Mouse (Mus musculus): ENCODE results near the gene Krt86. TPM values are rescaled to one million over a fixed set of nuclear protein-coding genes. Genes with fewer than 3 reads are reported as not detected.

Krt86 gene
- polyA plus RNA-seq, 1 experiment from 2014 or later = not detected

DNA sequence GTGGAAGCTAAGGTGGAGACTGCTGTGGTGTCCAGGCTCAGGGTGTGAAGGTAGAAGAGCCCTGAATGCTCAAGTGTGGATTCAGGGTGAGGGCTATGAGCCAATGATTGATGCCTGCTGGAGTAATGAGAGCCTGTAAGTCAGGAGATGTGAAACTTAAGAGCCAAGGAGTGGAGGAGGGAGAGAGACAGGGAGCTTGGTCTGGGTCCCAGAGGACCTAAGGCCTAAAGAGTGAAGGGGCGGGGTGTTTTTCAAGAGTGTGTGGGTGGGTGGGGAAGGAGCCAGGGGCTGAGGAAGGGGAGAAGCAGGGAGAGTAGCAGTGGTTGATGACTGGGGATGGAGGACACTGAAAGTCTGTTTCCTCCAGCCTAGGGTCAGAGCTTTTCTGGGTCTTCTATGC, 10.4 kb downstream of the Krt86 start:
- ATAC-seq (replicated peaks; ENCODE audit: low FRiP score) (no peak), DNase-seq (ENCODE audit: low spot score) (no peak)
- no peaks in the 10 kb centered on the region for H3K4me1 ChIP-seq (replicated peaks; ENCODE audit: control insufficient read depth, insufficient read depth, low read length)
- no peak overlapping the region for H3K4me2 ChIP-seq
- H3K36me3 ChIP-seq (ENCODE audit: control insufficient read depth, insufficient read depth, low read length) = no peaks in the 10 kb centered on the region
- no peak overlapping the region for H3K27ac ChIP-seq (ENCODE audit: low read depth, low read length)
- H3K27me3 ChIP-seq (replicated peaks; ENCODE audit: control insufficient read depth, insufficient read depth, low read length) = peaks cover 13% of the 10 kb centered on the region
- no peak overlapping the region for H3K4me3 ChIP-seq (ENCODE audit: low read depth, low read length)
- WGBS = 77% methylated on average over 1 of the region's 1 CpGs
- no peaks in the 10 kb centered on the region for H3K9me3 ChIP-seq (ENCODE audit: control insufficient read depth, low read length)
- no peak overlapping the region for H3K9ac ChIP-seq (ENCODE audit: low read depth, low read length)

DNA sequence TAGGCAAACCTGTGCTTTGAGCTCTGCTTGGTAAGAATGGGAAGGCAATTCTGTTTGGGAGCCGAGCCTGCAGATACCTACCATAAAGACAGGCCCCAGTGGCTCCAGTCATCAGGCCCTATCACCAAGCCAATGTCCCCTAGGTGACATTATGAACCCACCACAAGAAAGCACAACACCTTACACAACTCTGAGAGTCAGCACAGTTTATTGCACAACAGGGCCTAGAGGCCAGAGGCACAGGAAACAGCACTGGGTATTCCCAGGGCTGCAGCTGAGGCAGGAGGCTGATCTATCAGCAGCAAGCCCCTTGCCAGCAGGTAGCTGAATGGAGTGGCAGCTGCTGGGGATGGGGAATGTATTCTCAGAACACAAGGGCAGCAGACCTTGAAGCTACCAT, 11.7 kb downstream of the Krt86 start:
- Histone ChIP-seq H3K4me2 (no peak overlapping the region), H3K4me1 (replicated peaks; ENCODE audit: control insufficient read depth, insufficient read depth, low read length) (no peaks in the 10 kb centered on the region), H3K36me3 (ENCODE audit: control insufficient read depth, insufficient read depth, low read length) (no peaks in the 10 kb centered on the region), H3K9me3 (ENCODE audit: control insufficient read depth, low read length) (no peaks in the 10 kb centered on the region), H3K27me3 (replicated peaks; ENCODE audit: control insufficient read depth, insufficient read depth, low read length) (peaks cover under 1% of the 10 kb centered on the region; the same call in 1 of the 2 replicates), H3K9ac (ENCODE audit: low read depth, low read length) (no peak overlapping the region), H3K27ac (ENCODE audit: low read depth, low read length) (no peak overlapping the region), H3K4me3 (ENCODE audit: low read depth, low read length) (no peak overlapping the region)
- 57% methylated on average over 1 of the region's 1 CpGs for WGBS
- ATAC-seq (replicated peaks; ENCODE audit: low FRiP score) (no peak), DNase-seq (ENCODE audit: low spot score) (no peak)

DNA sequence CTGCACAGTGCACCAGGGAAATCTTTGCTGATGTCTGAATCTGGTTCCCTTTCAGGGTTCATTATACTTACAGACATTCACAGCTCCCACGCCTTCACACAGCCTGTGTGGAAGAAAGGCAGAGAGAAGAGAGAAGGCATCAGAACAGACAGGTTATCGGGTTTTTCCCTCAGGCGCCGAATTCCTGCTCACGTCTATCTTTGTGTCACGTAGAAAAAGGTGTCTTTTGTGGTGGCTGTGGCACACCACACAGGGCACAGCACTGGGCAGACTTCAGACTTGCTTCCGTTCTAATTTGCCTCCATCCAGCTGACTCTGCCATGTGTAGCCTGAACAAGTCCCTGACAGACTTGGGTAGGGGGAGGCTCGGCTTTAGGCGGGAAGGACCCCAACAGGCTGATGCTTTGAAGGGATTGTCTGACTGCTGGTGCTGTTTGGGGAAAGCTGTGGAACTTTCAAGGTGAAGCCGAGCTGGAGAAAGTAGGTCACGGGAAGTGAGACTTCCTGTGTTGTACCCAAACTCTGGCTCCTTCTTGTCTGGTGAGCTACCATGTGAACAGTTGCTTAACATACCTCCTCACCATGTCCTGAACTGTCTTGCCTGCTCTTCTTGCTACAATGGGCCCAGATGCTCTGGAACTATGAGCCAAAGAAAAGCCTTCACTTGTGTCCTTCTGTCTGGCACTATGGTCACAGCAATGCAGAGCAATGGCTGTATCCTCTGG, 12.8 kb downstream of the Krt86 start:
- DNase-seq (ENCODE audit: low spot score) = no peak
- 73% methylated on average over 11 of the region's 11 CpGs for WGBS
- no peak for ATAC-seq (replicated peaks; ENCODE audit: low FRiP score)
- Histone ChIP-seq H3K27me3 (replicated peaks; ENCODE audit: control insufficient read depth, insufficient read depth, low read length) (no peaks in the 10 kb centered on the region), H3K9ac (ENCODE audit: low read depth, low read length) (no peak overlapping the region), H3K4me2 (no peak overlapping the region), H3K4me3 (ENCODE audit: low read depth, low read length) (no peak overlapping the region), H3K4me1 (replicated peaks; ENCODE audit: control insufficient read depth, insufficient read depth, low read length) (no peaks in the 10 kb centered on the region), H3K27ac (ENCODE audit: low read depth, low read length) (no peak overlapping the region), H3K9me3 (ENCODE audit: control insufficient read depth, low read length) (no peaks in the 10 kb centered on the region), H3K36me3 (ENCODE audit: control insufficient read depth, insufficient read depth, low read length) (no peaks in the 10 kb centered on the region)

DNA sequence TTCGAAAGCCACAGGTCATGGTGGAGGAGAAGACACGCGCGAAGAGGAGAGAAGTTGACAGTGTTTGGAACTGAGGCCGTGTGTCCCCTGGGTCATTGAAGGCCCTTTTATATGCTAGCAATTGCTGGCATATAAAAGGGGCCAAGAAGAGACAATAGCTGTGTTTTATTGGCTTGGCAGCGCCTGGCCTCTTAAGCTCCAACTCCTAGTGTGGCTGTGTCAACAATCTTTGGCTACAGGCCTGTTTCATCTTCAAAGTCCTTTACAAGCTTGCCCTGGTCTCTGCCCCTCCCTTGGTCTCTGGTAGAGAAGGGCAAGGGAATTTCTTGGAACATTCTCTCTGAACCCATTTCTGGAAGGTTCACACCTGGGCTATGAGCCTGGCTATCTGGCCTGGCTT, 18.2 kb downstream of the Krt86 start, which contains the start of gene Krt83:
Krt83 (minus strand) TSS at position 82 of the 400 bp plus-strand sequence.
- DNase-seq (ENCODE audit: low spot score) (no peak), ATAC-seq (replicated peaks; ENCODE audit: low FRiP score) (no peak)
- 81% methylated on average over 6 of the region's 6 CpGs for WGBS
- Histone ChIP-seq H3K36me3 (ENCODE audit: control insufficient read depth, insufficient read depth, low read length) (no peaks in the 10 kb centered on the region), H3K27me3 (replicated peaks; ENCODE audit: control insufficient read depth, insufficient read depth, low read length) (no peaks in the 10 kb centered on the region), H3K9ac (ENCODE audit: low read depth, low read length) (no peak within 1 kb of the TSS), H3K27ac (ENCODE audit: low read depth, low read length) (no peak within 1 kb of the TSS), H3K9me3 (ENCODE audit: control insufficient read depth, low read length) (no peaks in the 10 kb centered on the region), H3K4me3 (ENCODE audit: low read depth, low read length) (no peak within 1 kb of the TSS), H3K4me2 (no peak within 1 kb of the TSS), H3K4me1 (replicated peaks; ENCODE audit: control insufficient read depth, insufficient read depth, low read length) (no peaks in the 10 kb centered on the region; the same call in 1 of the 2 replicates)

DNA sequence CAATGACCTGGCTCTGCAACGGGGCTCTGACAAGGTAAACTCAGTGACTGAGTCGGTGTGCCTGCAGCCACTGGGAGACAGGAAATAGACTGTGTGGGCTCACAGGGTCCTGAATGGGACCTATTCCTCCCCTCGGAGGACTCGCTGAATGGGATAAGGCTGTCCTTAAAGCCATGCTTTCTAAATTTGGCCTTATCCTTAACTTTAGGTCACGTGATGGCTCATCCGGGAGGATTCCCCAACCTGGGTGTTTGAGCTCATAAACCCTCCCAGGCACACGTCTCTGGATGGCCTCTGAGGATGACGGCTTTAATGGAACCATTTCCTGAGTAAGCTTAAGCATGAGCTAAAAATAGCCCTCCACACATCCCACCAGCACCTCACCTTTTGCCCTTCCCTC, 19.4 kb downstream of the Krt86 start:
- no peaks in the 10 kb centered on the region for H3K27me3 ChIP-seq (replicated peaks; ENCODE audit: control insufficient read depth, insufficient read depth, low read length)
- no peak overlapping the region for H3K27ac ChIP-seq (ENCODE audit: low read depth, low read length)
- H3K36me3 ChIP-seq (ENCODE audit: control insufficient read depth, insufficient read depth, low read length) = no peaks in the 10 kb centered on the region
- DNase-seq (ENCODE audit: low spot score) = no peak
- no peak overlapping the region for H3K4me3 ChIP-seq (ENCODE audit: low read depth, low read length)
- WGBS = 52% methylated on average over 8 of the region's 8 CpGs
- no peak for ATAC-seq (replicated peaks; ENCODE audit: low FRiP score)
- no peaks in the 10 kb centered on the region for H3K9me3 ChIP-seq (ENCODE audit: control insufficient read depth, low read length)
- H3K4me1 ChIP-seq (replicated peaks; ENCODE audit: control insufficient read depth, insufficient read depth, low read length) = no peaks in the 10 kb centered on the region; the same call in 1 of the 2 replicates
- H3K4me2 ChIP-seq = no peak overlapping the region
- no peak overlapping the region for H3K9ac ChIP-seq (ENCODE audit: low read depth, low read length)

DNA sequence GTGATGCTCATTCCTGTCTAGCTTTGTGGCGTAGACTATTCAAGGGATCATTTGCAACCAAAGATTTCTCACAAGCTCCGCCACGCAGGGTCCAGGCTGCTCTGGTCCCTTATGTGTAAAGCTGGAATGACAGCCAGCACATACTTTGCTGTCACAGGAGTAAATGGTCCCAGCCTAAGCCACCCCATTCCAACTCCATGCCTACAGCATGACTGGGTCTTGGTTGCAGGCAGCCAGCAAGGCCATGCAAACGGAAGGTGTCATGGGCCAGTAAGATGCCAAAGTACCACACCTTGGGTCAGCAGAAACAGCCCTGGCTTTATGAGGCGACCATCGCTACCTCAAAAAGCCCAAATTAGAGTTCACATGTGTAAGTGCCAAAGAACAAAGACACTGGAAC, 20.4 kb downstream of the Krt86 start:
- Histone ChIP-seq H3K36me3 (ENCODE audit: control insufficient read depth, insufficient read depth, low read length) (no peaks in the 10 kb centered on the region), H3K4me1 (replicated peaks; ENCODE audit: control insufficient read depth, insufficient read depth, low read length) (no peaks in the 10 kb centered on the region; the same call in 1 of the 2 replicates), H3K4me2 (no peak overlapping the region), H3K9ac (ENCODE audit: low read depth, low read length) (no peak overlapping the region), H3K9me3 (ENCODE audit: control insufficient read depth, low read length) (no peaks in the 10 kb centered on the region), H3K27ac (ENCODE audit: low read depth, low read length) (no peak overlapping the region), H3K27me3 (replicated peaks; ENCODE audit: control insufficient read depth, insufficient read depth, low read length) (no peaks in the 10 kb centered on the region), H3K4me3 (ENCODE audit: low read depth, low read length) (no peak overlapping the region)
- DNase-seq (ENCODE audit: low spot score) (no peak), ATAC-seq (replicated peaks; ENCODE audit: low FRiP score) (no peak)
- 89% methylated on average over 6 of the region's 6 CpGs for WGBS

DNA sequence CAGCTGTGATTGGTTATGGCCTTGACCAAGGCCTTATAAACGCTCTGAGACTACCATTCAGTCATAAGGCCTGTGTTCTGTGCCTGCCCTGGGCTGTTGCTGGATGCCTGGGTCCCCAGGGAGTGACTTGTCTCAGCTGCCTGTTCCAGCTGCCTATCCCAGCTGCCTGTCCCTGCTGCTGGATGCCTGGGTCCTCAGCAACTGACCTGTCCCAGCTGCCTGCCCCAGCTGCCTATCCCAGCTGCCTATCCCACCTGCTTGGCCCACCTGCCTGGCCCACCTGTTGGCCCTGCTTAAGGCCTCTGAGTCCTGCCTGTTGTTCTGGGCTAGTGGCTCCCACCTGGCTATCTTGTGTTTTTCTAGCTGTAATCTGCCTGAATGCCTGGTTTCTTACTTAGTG, 20.9 kb downstream of the Krt86 start:
- no peaks in the 10 kb centered on the region for H3K27me3 ChIP-seq (replicated peaks; ENCODE audit: control insufficient read depth, insufficient read depth, low read length)
- WGBS = 37% methylated on average over 1 of the region's 1 CpGs
- no peak overlapping the region for H3K4me3 ChIP-seq (ENCODE audit: low read depth, low read length)
- no peak overlapping the region for H3K4me2 ChIP-seq
- ATAC-seq (replicated peaks; ENCODE audit: low FRiP score) (no peak), DNase-seq (ENCODE audit: low spot score) (no peak)
- H3K9ac ChIP-seq (ENCODE audit: low read depth, low read length) = no peak overlapping the region
- no peaks in the 10 kb centered on the region for H3K9me3 ChIP-seq (ENCODE audit: control insufficient read depth, low read length)
- H3K4me1 ChIP-seq (replicated peaks; ENCODE audit: control insufficient read depth, insufficient read depth, low read length) = no peaks in the 10 kb centered on the region; the same call in 1 of the 2 replicates
- no peaks in the 10 kb centered on the region for H3K36me3 ChIP-seq (ENCODE audit: control insufficient read depth, insufficient read depth, low read length)
- H3K27ac ChIP-seq (ENCODE audit: low read depth, low read length) = no peak overlapping the region

DNA sequence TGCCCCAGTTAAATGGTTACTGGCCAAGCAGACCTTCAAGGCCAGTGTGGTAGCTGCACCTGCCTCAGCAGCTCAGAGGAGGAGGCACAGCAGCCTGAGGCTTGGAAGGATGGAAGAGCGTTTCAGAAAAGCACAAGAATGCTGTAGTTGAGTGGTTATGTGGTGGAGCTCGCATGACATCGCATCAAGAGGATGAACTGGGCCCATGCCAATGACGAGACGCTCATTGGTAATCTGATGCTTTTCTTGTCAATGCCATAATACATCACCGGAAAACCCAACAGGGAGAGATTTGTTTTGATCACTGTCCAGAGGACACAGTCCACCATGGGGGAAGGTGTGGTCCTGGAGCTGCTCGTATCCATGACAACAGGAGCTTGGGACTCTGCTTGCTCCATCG, 22.0 kb downstream of the Krt86 start:
- Histone ChIP-seq H3K27me3 (replicated peaks; ENCODE audit: control insufficient read depth, insufficient read depth, low read length) (no peaks in the 10 kb centered on the region), H3K36me3 (ENCODE audit: control insufficient read depth, insufficient read depth, low read length) (no peaks in the 10 kb centered on the region), H3K4me1 (replicated peaks; ENCODE audit: control insufficient read depth, insufficient read depth, low read length) (no peaks in the 10 kb centered on the region; the same call in 1 of the 2 replicates), H3K9ac (ENCODE audit: low read depth, low read length) (no peak overlapping the region), H3K4me3 (ENCODE audit: low read depth, low read length) (no peak overlapping the region), H3K9me3 (ENCODE audit: control insufficient read depth, low read length) (no peaks in the 10 kb centered on the region), H3K27ac (ENCODE audit: low read depth, low read length) (no peak overlapping the region), H3K4me2 (no peak overlapping the region)
- 81% methylated on average over 8 of the region's 8 CpGs for WGBS
- ATAC-seq (replicated peaks; ENCODE audit: low FRiP score) (no peak), DNase-seq (ENCODE audit: low spot score) (no peak)

DNA sequence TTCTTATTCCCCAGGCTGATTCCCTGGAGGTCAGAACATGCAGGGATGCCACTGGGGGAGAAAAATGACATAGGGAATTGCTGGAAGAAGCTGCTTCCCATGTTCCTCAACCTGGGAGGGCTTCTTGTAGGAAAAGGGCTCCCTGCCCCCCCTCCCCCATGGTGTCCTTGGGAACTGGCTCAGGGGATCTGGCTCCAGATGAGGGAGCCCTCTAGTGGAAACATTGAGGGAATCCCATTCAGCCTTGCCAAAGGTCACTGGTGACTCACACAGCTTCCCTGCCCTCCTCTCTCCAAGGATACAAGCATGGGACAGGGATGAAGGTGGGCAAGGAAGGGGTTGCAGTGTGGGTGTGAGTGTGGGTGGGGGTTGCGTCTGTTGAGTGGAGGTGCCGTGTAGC, 23.9 kb downstream of the Krt86 start:
- 82% methylated on average over 2 of the region's 2 CpGs for WGBS
- H3K4me2 ChIP-seq = no peak overlapping the region
- H3K9ac ChIP-seq (ENCODE audit: low read depth, low read length) = no peak overlapping the region
- ATAC-seq (replicated peaks; ENCODE audit: low FRiP score) (no peak), DNase-seq (ENCODE audit: low spot score) (no peak)
- H3K27me3 ChIP-seq (replicated peaks; ENCODE audit: control insufficient read depth, insufficient read depth, low read length) = no peaks in the 10 kb centered on the region
- H3K4me1 ChIP-seq (replicated peaks; ENCODE audit: control insufficient read depth, insufficient read depth, low read length) = no peaks in the 10 kb centered on the region; the same call in 1 of the 2 replicates
- no peak overlapping the region for H3K27ac ChIP-seq (ENCODE audit: low read depth, low read length)
- H3K9me3 ChIP-seq (ENCODE audit: control insufficient read depth, low read length) = no peaks in the 10 kb centered on the region
- no peaks in the 10 kb centered on the region for H3K36me3 ChIP-seq (ENCODE audit: control insufficient read depth, insufficient read depth, low read length)
- H3K4me3 ChIP-seq (ENCODE audit: low read depth, low read length) = no peak overlapping the region

Data from liver, embryonic 11.5 days (tissue).